Mouse (Mus musculus): ENCODE measurements around the gene Gm21915. TPM values are rescaled to one million over a fixed set of nuclear protein-coding genes. Genes with fewer than 3 reads are reported as not detected.

Gene Gm21915
- polyA plus RNA-seq, 1 experiment from 2014 or later: not detected

Other genes with a start within 250 kb of the Gm21915 start
- gene Gramd1b, start 139.2 kb upstream of the Gm21915 start, polyA plus RNA-seq (2015; fragmentation: Nextera tagmentation; extraction: Ambion mirVana): 4.0 and 4.8 TPM in 2 replicates
- gene Clmp, start 15.3 kb downstream of the Gm21915 start, polyA plus RNA-seq (2015; fragmentation: Nextera tagmentation; extraction: Ambion mirVana): 27.2 and 29.2 TPM in 2 replicates
- 2,024 and 2,425 TPM in 2 replicates for gene Hspa8, start 130.4 kb downstream of the Gm21915 start, polyA plus RNA-seq (2015; fragmentation: Nextera tagmentation; extraction: Ambion mirVana)
- gene Bsx, start 203.5 kb downstream of the Gm21915 start, polyA plus RNA-seq (2015; fragmentation: Nextera tagmentation; extraction: Ambion mirVana): not detected in 2 replicates

All from stomach, embryonic 15.5 days (tissue).